Mouse (Mus musculus): Measurements from ENCODE around the gene Scmh1.

The Scmh1 gene

GRCm38 (mm10) chr4:120405806-120406638 lies 941 bp downstream of the Scmh1 start:
- peak; percentile 9 for DNase-seq (ENCODE audit: low read depth, low spot score)

GRCm38 (mm10) chr4:120406639-120407273 lies 1.7 kb downstream of the Scmh1 start:
- no peak for DNase-seq (ENCODE audit: low read depth, low spot score)

- DNase-seq (ENCODE audit: low read depth, low spot score) = no peak
These were observed 13.0 kb downstream of the Scmh1 start for GRCm38 (mm10) chr4:120418053-120418452.

DNA sequence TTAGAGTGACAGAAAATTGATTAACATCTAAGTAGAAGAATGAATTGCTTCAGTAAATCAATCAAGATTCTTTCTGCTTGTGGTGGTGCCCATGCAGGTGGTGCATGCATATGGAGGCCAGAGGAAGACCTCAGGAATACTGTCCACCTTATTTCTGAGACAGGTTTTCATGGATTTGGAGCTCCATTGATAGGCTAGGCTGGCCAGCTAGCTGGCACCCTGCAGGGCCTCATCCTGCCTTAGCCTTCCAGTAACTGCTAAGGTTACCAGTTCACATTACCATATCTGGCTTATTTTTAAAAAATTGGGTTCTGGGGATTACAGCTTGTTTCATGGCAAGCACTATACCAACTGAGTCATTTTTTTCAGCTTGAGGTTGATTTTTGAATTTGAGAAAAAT lies 15.1 kb downstream of the Scmh1 start:
- no peak for DNase-seq (ENCODE audit: low read depth, low spot score)

- no peak for DNase-seq (ENCODE audit: low read depth, low spot score)
These were observed 15.6 kb downstream of the Scmh1 start for GRCm38 (mm10) chr4:120420685-120421084.

- no peak for DNase-seq (ENCODE audit: low read depth, low spot score)
These were observed 25.5 kb downstream of the Scmh1 start for GRCm38 (mm10) chr4:120430601-120431000.

DNA sequence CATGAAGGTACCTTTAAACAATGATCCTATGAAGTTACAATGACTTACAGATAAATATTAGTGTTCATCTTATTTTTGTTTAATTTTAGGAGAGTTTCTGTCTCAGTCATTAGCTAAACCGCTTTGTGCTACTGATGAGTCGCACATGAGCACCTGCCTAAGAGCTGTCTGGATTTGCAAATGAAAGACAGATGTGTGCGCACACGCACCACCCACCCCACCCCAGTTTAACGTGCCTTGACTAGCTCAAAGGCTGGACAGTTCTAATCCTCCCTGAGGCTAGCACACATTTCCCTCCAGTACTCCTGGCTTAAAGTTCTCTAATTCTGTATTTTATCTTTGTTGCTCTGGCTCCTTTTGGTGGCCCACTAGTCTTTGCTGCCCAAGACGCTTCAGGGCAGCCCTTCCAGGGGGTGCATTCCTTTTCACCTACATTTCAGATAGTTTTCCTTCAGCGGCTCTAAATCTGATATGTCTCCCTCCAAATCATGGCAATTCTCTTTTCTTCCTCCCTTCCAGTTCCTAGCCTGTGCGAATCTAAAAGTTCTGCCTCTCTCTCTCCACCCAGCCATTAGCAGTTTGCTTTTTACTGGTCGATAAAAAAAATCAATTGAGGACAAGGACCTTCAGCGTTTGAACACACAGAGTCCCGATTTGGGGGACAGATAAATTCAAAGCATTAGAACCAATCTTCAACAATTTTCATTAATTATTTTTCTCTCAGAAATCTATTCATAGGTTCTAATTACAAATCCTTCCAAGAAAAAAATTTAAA lies 27.7 kb downstream of the Scmh1 start:
- no peak for DNase-seq (ENCODE audit: low read depth, low spot score)

GRCm38 (mm10) chr4:120461741-120462140 lies 56.7 kb downstream of the Scmh1 start:
- no peak for DNase-seq (ENCODE audit: low read depth, low spot score)

DNA sequence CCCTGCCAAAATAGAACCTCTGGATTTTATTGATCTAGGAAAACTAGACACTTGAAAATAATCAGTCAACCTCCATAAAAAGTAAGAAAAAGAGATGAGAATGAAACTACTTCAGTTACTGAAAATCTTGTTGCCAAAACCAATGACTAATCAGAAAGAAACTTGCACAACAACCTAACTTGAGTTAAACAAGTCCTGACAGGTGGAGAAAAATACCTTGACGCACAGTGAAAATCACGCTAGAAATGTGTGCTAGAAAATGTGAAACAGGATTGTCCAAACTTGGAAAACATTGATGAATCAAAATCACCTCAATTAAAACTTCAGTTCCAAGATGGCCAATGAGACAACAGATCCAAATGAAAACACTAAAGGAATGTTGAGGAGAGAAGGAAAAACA lies 67.9 kb downstream of the Scmh1 start:
- no peak for DNase-seq (ENCODE audit: low read depth, low spot score)

DNA sequence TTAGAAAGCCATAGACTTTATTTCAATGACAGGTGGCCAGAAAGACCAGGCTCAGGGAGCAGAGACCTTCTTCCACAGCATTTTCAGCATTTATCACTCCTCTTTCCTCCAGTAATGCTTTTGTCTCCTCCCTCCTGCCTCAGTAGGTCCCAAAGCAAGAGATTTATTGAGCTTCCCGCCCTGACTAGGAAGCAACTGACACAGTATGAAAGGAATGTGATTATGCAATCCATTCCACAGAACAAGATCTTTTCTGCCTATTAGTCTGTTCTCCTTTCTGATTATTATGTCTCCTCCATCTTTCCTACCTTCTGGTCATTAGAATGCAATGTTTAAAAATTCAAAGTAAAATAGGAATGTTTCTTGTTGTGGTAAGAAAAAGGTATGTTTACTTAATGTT lies 82.6 kb downstream of the Scmh1 start:
- no peak for DNase-seq (ENCODE audit: low read depth, low spot score)

DNA sequence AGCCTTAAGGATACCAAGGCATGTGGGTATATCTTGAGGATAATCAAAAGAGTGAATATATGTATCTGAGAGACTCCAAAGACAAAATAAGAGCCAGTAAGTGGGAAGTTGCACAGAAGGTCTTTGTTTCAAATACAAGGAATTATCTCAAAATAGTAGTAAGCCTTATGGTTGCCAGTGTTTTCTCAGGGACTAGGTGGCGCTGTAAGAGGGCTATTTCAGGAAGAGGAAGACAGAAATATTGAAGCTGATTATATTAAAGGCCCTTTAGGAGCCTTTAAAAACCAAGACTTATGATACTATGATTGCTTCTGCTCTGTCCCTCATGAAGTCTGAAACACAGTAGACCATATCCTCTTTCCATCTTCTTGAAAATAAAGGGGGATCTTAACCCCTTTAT lies 101.9 kb downstream of the Scmh1 start:
- no peak for DNase-seq (ENCODE audit: low read depth, low spot score)

DNA sequence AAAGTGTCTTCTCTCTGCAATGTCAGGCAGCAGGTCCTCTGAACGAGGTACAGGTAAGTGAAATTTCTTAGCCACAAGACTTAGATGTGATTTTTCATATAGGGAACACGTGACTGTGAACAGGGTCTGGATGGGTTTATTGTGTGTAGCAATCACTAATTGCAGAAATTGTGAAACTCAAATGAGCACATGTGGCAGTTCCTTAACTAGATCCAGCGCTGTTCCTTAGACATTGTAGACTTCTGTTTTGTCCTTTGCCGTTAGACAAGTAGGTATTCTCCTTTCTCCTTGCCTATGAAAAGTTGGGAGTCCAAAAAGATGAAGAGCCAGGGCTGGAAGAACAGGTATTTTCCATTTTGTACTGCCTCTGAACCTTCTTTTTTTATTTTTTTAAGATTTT lies 106.1 kb downstream of the Scmh1 start:
- no peak for DNase-seq (ENCODE audit: low read depth, low spot score)

DNA sequence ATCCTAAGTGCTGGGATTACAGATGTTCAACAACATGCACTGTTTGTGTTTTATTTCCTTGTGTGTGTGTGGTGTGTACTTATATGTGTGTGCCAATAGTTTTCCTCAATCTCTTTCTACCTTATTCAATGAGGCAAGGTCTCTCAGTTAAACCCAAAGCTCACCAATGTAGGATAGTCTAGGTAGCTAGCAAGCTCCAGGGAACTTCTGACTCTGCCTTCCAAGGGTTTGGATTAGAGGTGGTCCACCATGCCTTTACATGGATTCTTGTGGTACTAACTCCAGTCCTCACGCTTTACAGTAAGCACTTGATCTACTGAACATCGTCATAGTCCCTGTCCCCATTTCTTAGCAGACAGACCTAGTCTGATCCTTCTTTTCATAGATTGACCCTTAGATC lies 109.3 kb downstream of the Scmh1 start:
- DNase-seq (ENCODE audit: low read depth, low spot score) = no peak

DNA sequence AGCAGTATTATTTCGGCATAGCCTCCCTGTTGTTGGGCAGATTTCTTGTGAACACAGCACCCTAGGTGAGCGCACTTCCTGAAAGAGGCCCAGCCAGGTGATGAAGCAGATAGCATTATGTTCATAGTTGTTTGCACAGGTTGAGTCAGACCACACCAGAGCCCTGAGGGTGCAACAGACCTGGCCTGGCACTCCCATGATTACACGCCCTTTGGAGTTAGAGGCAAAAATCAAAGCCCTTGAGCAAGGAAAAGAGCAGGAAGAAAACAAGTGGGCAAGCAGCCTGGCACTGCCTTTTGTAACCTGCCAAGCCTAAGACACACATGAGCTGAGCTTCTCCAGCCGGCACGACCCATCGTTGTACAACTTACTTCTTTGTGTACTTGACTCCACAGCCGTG lies 111.4 kb downstream of the Scmh1 start:
- DNase-seq (ENCODE audit: low read depth, low spot score) = no peak

DNA sequence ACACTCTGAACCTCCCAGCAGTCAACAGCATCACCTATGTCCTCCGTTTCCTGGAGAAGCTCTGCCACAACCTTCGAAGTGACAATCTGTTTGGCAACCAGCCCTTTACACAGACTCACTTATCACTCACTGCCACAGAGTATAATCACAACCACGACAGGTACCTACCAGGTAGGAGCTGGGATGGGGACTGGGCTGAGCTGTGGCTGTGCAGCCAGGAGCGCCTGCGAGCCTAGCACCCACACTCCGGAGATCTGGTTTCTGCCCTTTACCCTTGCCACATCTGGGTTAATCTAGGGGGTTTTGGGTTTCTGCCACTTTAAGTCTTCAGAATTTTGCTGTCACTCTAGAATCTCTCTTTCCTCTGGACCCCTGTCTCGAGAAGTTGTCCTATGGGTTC lies 111.8 kb downstream of the Scmh1 start:
- no peak for DNase-seq (ENCODE audit: low read depth, low spot score)

DNA sequence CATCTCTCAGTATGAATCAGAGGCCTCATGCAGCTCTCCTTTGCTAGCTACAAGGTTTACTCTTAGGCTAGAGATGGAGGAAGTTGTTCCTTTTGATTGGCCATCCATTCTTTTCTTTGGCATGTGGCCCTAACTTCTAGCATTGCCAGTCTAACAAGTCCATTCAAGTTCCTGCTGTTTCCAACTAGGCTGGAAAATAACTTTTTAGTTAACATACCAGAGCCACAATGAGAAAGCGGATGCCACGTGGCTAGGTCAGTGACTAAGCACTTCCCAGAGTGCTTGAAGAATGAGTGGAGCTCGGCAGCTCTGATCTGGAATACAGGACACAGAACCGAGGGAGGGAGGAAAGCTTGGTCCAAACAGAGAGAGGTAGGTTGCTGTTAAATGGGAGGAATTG lies 112.3 kb downstream of the Scmh1 start:
- DNase-seq (ENCODE audit: low read depth, low spot score) = no peak

- no peak for DNase-seq (ENCODE audit: low read depth, low spot score)
These were observed 116.7 kb downstream of the Scmh1 start for GRCm38 (mm10) chr4:120521761-120522160.

DNA sequence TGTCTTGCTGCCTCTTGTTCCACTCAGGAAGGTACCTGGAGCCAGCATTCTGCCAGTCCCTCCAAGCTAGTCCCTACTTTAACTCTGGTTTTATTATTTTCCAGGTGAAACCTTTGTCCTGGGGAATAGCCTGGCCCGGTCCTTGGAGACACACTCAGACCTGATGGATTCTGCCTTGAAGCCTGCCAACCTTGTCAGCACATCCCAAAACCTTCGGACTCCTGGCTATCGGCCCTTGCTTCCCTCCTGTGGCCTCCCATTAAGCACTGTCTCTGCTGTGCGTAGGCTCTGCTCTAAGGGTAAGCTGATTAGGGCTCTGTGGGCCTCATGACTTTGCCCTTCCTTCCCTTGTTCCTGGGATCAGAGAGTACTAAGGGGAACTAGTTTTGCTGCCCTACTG lies 117.3 kb downstream of the Scmh1 start:
- no peak for DNase-seq (ENCODE audit: low read depth, low spot score)

DNA sequence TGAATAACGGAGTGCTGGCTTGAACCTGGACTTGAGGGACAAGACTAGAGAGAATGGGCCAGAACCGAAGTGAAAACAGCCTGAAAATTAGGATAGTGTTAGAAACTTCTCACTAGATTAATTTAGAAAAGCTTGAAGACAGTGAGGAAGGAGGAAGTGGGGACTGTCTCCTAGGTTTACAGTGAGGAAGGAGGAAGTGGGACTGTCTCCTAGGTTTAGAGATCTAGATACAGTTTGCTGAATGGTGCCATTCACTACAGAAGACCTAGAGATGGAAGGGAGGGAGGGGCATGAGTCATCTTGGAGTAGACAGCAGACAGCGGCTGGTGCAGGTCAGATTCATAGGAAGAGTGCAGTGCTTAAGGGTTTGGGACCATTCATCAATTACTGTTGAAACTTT lies 118.0 kb downstream of the Scmh1 start:
- DNase-seq (ENCODE audit: low read depth, low spot score) = no peak

DNA sequence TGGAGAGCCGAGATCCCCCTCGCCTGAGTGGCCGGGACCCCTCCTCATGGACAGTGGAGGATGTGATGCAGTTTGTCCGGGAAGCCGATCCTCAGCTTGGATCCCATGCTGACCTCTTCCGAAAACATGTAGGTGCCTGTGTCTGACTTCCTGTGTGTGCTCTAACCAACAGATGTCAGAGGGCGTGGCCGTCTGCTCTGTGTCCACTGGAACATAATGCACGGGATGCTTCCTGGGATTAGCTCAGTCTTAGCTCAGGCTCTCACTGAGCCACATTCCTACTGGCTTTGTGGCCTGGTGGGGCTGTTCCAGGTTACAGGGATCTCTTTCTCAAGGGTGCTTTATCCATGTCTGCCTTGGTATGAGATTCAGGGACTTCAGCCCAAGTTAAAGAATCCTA lies 123.1 kb downstream of the Scmh1 start:
- DNase-seq (ENCODE audit: low read depth, low spot score) = no peak

GRCm38 (mm10) chr4:120531986-120532385 lies 126.9 kb downstream of the Scmh1 start, which contains the start of gene Slfnl1:
Gene Slfnl1 (plus strand): TSS chr4:120532231.
- DNase-seq (ENCODE audit: low read depth, low spot score) = no peak

- DNase-seq (ENCODE audit: low read depth, low spot score) = no peak
These were observed 133.6 kb downstream of the Scmh1 start for GRCm38 (mm10) chr4:120538664-120539063.

All from CD4-positive helper T cell, adult 2 months (primary cell).